Mouse (Mus musculus): Measurements from ENCODE around the gene Rarb.

GRCm38 (mm10) chr14:16574925-16575721, 243.8 kb downstream of the Rarb start:
- TF ChIP-seq CTCF (IDR thresholded peaks at IDR 0.05; ENCODE audit: low read depth) = peak; percentile 20; the same call in 1 of the 2 replicates
- TF ChIP-seq EP300 (IDR thresholded peaks at IDR 0.05; ENCODE audit: low read depth) = no peak
